In genomic region chr2:34528491-34528890, GRCm38 (mm10) we compare ENCODE assay signal across 25 mouse cellular contexts.
DNase-seq lines count a peak whose midpoint lies in the region; ATAC-seq lines count a peak whose summit lies in the region.
"Had no signal": no experiment of that assay in that cellular context is flagged by ENCODE, and none has a peak within 500 bp of the region (broad histone marks: within the 10 kb centered on the region; RNA-seq: fewer than 3 reads in every experiment).

No protein-coding gene starts in this region.

- H3K4me1 ChIP-seq in hindbrain, embryonic 16.5 days (ENCODE audit: control insufficient read depth, insufficient read depth, low read depth, low read length), result peaks cover 20% of the 10 kb centered on the region

- no peaks in the 10 kb centered on the region for H3K27me3 ChIP-seq in hindbrain, embryonic 16.5 days (replicated peaks; ENCODE audit: control insufficient read depth, insufficient read depth, low read length)
- H3K27me3 ChIP-seq: heart, embryonic 13.5 days; Patski had no signal

- H3K4me3 ChIP-seq in hindbrain, embryonic 16.5 days (ENCODE audit: low read length), result no peak overlapping the region
- H3K4me3 ChIP-seq: forebrain, embryonic 13.5 days; heart, adult 2 months; heart, embryonic 10.5 days; heart, embryonic 13.5 days had no signal

- ATAC-seq in hindbrain, embryonic 16.5 days, result no peak
- ATAC-seq: CD4-positive, CD25-positive, alpha-beta regulatory T cell, adult 4 months; forebrain, embryonic 13.5 days; forebrain, embryonic 16.5 days; intestine, postnatal 0 days; Patski had no signal

- DNase-seq in 3134 (ENCODE audit: extremely low read depth, insufficient read length, low spot score), result peak; percentile 55
- peak; percentile 69 for DNase-seq in 3T3-L1 (ENCODE audit: low read depth, low spot score)
- peak; percentile 45 for DNase-seq in NIH3T3 (ENCODE audit: low read depth)
- no peak for DNase-seq in adipocyte (ENCODE audit: low spot score)
- no peak for DNase-seq in gastrocnemius, adult 8-10 months (ENCODE audit: low spot score in 2 of 2)
- DNase-seq: adrenal gland, adult 8-10 months; adrenal gland, postnatal 25 days; cerebellum, adult 11-12 months; cerebellum, adult 8-10 months; cerebellum, postnatal 10 days; cerebellum, postnatal 36 days; gastrocnemius, postnatal 14 days; heart, adult 2 months; heart, postnatal 14 days; heart, postnatal 4 days; kidney, adult 2 months had no signal

- no peak overlapping the region for H3K9ac ChIP-seq in hindbrain, embryonic 16.5 days (ENCODE audit: low read depth, low read length)
- H3K9ac ChIP-seq: forebrain, embryonic 13.5 days; heart, embryonic 13.5 days; hindbrain, embryonic 14.5 days had no signal

- no peaks in the 10 kb centered on the region for H3K9me3 ChIP-seq in hindbrain, embryonic 16.5 days (ENCODE audit: control insufficient read depth, low read length)
- H3K9me3 ChIP-seq: forebrain, embryonic 13.5 days; heart, embryonic 10.5 days; heart, embryonic 13.5 days had no signal

- no peak overlapping the region for H3K27ac ChIP-seq in hindbrain, embryonic 16.5 days (ENCODE audit: low read depth, low read length)
- H3K27ac ChIP-seq: forebrain, embryonic 13.5 days; heart, adult 2 months; heart, embryonic 10.5 days; heart, embryonic 13.5 days; hindbrain, embryonic 14.5 days had no signal

- H3K4me2 ChIP-seq in hindbrain, embryonic 16.5 days (ENCODE audit: low read length), result no peak overlapping the region
- H3K4me2 ChIP-seq: forebrain, embryonic 13.5 days; heart, embryonic 13.5 days; hindbrain, embryonic 14.5 days had no signal

- no peaks in the 10 kb centered on the region for H3K36me3 ChIP-seq in hindbrain, embryonic 16.5 days (ENCODE audit: control insufficient read depth, insufficient read depth, low read length)
- H3K36me3 ChIP-seq: heart, embryonic 13.5 days had no signal

Comparison
In these comparisons a context has a peak if more than half of its experiments do, and no peak if none do; other contexts are left out.
1. DNase-seq: peak in 3134 (single experiment), 3T3-L1 (single experiment) and NIH3T3 (single experiment); none in adipocyte (single experiment) and gastrocnemius, adult 8-10 months (0 of 2).